Mouse (Mus musculus) stomach, embryonic 15.5 days (tissue): ENCODE results near the gene Serpina9. TPM values are rescaled to one million over a fixed set of nuclear protein-coding genes. Genes with fewer than 3 reads are reported as not detected.
"Not testable (repeated sequence)": the region's sequence is repeated elsewhere in the genome, so short reads cannot be mapped to it uniquely, and the experiment has no call there.

Source experiments
- ATAC-seq: fragments of 200-750 bp; cut with Nextera tagmentation; 2 replicates; pipeline ENCODE4 v1.8.0; 2017; ENCODE audit warnings: low read depth, moderate number of reproducible peaks, moderate TSS enrichment; ENCODE audit not compliant: insufficient read depth, low FRiP score
- H3K27ac ChIP-seq: fragments of 300-500 bp; sonication (generic); 2 replicates; pipeline ENCODE4 v1.5.1; 2015; ENCODE audit warnings: mild to moderate bottlenecking, inconsistent platforms
- H3K27me3 ChIP-seq: fragments of 300-500 bp; sonication (generic); replicated peaks from 2 replicates; pipeline ENCODE4 v1.6.1; 2015; ENCODE audit warnings: inconsistent platforms
- H3K36me3 ChIP-seq: fragments of 300-500 bp; sonication (generic); 2 replicates; pipeline ENCODE4 v1.6.1; 2015; ENCODE audit warnings: inconsistent platforms
- H3K4me1 ChIP-seq: fragments of 300-500 bp; sonication (generic); 2 replicates; pipeline ENCODE4 v1.6.1; 2015; ENCODE audit warnings: inconsistent platforms
- H3K4me2 ChIP-seq: fragments of 300-500 bp; sonication (generic); 2 replicates; pipeline ENCODE4 v1.6.1; 2015; ENCODE audit warnings: mild to moderate bottlenecking, inconsistent platforms
- H3K4me3 ChIP-seq: fragments of 300-500 bp; sonication (generic); replicated peaks from 2 replicates; pipeline ENCODE4 v1.5.1; 2015; ENCODE audit warnings: inconsistent platforms
- H3K9ac ChIP-seq: fragments of 300-500 bp; sonication (generic); 2 replicates; pipeline ENCODE4 v1.6.1; 2015; ENCODE audit warnings: inconsistent platforms
- H3K9me3 ChIP-seq: fragments of 300-500 bp; sonication (generic); 2 replicates; pipeline ENCODE4 v1.6.1; 2016; ENCODE audit warnings: inconsistent platforms
- WGBS: fragments of 180-500 bp; shearing (Covaris S2); methylation state at CpG from one replicate; pipeline ENCODE4 v1.1.7; 2015; 5-methylcytosine and 5-hydroxymethylcytosine counted together
- polyA plus RNA-seq: library from polyadenylated mRNA; unstranded; fragments of >200 nt; fragmentation: Nextera tagmentation; extraction: Ambion mirVana; gene quantifications from 2 replicates; pipeline ENCODE4 v1.2.1, GENCODE M21; 2015

The Serpina9 gene
- polyA plus RNA-seq, 1 experiment from 2014 or later, result not detected

DNA sequence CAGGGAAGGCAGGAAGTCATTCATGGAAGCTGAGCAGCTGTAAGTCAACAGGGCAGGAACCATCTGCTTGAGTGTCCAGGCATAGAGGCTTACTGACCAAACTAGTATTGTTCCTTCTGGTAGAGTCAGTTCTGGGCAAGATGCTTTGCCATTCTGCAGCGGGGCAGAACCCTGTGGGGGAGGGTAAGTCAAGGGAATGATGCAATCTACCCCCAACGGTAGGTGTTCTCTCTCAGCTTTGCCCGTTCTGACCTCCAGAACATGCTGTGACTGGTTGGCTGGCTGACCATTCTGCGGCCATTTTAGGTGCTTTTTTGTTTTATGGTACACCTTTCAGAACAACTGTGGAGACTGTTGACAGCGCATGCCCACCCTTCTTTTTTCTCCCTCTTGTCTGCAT is 51.2 kb downstream of the Serpina9 start:
- Histone ChIP-seq H3K4me2 (no peak overlapping the region), H3K4me1 (no peaks in the 10 kb centered on the region), H3K4me3 (no peak overlapping the region), H3K27ac (no peak overlapping the region), H3K9me3 (no peaks in the 10 kb centered on the region), H3K9ac (no peak overlapping the region), H3K36me3 (no peaks in the 10 kb centered on the region), H3K27me3 (no peaks in the 10 kb centered on the region)
- WGBS, result 82% methylated on average over 5 of the region's 5 CpGs
- no peak for ATAC-seq

DNA sequence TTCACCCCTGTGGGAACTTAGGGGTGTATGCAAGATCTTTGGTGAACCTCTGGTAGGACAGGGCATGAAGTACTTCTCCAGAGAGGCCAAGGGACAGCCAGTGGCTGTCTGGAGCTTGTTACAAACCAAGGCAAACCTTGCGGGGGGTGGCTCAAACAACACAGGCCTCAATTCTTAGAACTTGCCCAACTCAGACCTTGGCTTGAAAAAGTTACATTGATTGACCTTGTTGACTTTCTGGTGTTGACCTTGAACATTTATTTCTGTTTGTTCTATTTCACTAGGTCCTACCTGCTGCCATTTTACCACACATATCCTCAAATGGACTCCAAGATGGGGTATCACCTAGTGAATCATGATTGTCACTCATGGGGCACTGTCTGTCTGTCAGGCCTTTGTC is 51.8 kb downstream of the Serpina9 start:
- no peaks in the 10 kb centered on the region for H3K9me3 ChIP-seq
- no peak overlapping the region for H3K27ac ChIP-seq
- no peak overlapping the region for H3K4me3 ChIP-seq
- no peaks in the 10 kb centered on the region for H3K4me1 ChIP-seq
- ATAC-seq, result no peak
- H3K36me3 ChIP-seq, result no peaks in the 10 kb centered on the region
- no peaks in the 10 kb centered on the region for H3K27me3 ChIP-seq
- H3K4me2 ChIP-seq, result no peak overlapping the region
- 90% methylated on average over 1 of the region's 1 CpGs for whole genome bisulfite sequencing
- no peak overlapping the region for H3K9ac ChIP-seq

- H3K4me2 ChIP-seq, result no peak within 1 kb of the TSS
- WGBS, result 79% methylated on average over 3 of the region's 3 CpGs
- no peaks in the 10 kb centered on the region for H3K27me3 ChIP-seq
- no peak within 1 kb of the TSS for H3K4me3 ChIP-seq
- no peaks in the 10 kb centered on the region for H3K4me1 ChIP-seq
- H3K36me3 ChIP-seq, result no peaks in the 10 kb centered on the region
- H3K9me3 ChIP-seq, result no peaks in the 10 kb centered on the region
- no peak within 1 kb of the TSS for H3K9ac ChIP-seq
- no peak for ATAC-seq
- no peak within 1 kb of the TSS for H3K27ac ChIP-seq
Observed at GRCm38 (mm10) chr12:103958798-103959197, 54.8 kb downstream of the Serpina9 start, which contains the start of gene Serpina1e. TSS of gene Serpina1e (minus strand) at chr12:103958975.

GRCm38 (mm10) chr12:103956555-103956954 is 57.0 kb downstream of the Serpina9 start:
- H3K9ac ChIP-seq, H3K4me1 ChIP-seq, H3K9me3 ChIP-seq, H3K36me3 ChIP-seq, H3K4me2 ChIP-seq, ATAC-seq, H3K27ac ChIP-seq, H3K27me3 ChIP-seq, H3K4me3 ChIP-seq: not testable (repeated sequence)
- WGBS, result 48% methylated on average over 2 of the region's 2 CpGs

DNA sequence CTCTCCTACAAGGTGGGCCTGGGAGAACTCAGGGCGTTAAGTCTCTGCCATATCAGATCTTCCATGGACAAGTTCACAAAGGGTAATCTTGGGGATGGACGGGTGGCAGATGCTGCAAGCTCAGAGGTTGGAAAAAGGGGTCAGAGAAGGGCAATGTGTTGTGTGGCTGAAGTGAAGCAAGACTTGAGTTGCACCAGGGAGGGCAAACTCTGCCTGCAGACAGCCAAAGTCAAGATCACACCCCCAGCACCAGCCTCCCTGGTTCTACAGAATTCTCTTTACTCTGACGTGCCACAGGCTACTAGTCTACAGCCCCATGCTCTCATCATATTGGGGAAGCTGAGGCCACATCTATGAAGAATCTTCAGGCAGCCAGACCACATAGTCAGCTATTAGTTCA is 60.6 kb downstream of the Serpina9 start:
- 59% methylated on average over 3 of the region's 3 CpGs for WGBS
- not testable (repeated sequence) for H3K4me1 ChIP-seq, H3K9ac ChIP-seq, H3K4me2 ChIP-seq, H3K36me3 ChIP-seq, H3K9me3 ChIP-seq, H3K4me3 ChIP-seq, ATAC-seq, H3K27ac ChIP-seq, H3K27me3 ChIP-seq

- WGBS, result 84% methylated on average over 4 of the region's 4 CpGs
- no peak for ATAC-seq
Observed at GRCm38 (mm10) chr12:103946243-103946642, 67.3 kb downstream of the Serpina9 start.

More at GRCm38 (mm10) chr12:103946243-103946642, 67.3 kb downstream of the Serpina9 start:
- Histone ChIP-seq H3K4me3 (no peak overlapping the region), H3K4me2 (no peak overlapping the region), H3K4me1 (no peaks in the 10 kb centered on the region), H3K36me3 (no peaks in the 10 kb centered on the region), H3K9me3 (no peaks in the 10 kb centered on the region), H3K27ac (no peak overlapping the region), H3K9ac (no peak overlapping the region), H3K27me3 (no peaks in the 10 kb centered on the region)

Other genes starting within 250 kb of the Serpina9 start
- 8.4 and 20.8 TPM in 2 replicates for gene Serpina1d, start 240.2 kb downstream of the Serpina9 start, polyA plus RNA-seq
- gene Serpina1b, start 183.4 kb downstream of the Serpina9 start, polyA plus RNA-seq, result 32.1 and 70.2 TPM in 2 replicates
- 19.0 and 49.1 TPM in 2 replicates for gene Serpina1a, start 150.2 kb downstream of the Serpina9 start, polyA plus RNA-seq
- gene Serpina1c, start 108.9 kb downstream of the Serpina9 start, polyA plus RNA-seq, result 24.9 and 26.7 TPM in 2 replicates
- gene Serpina1e, start 54.8 kb downstream of the Serpina9 start, polyA plus RNA-seq, result 11.8 and 20.6 TPM in 2 replicates
- 0.21 and 0.87 TPM in 2 replicates for gene Serpina11, start 23.8 kb downstream of the Serpina9 start, polyA plus RNA-seq
- not detected in 2 replicates for gene Serpina12, start 30.7 kb upstream of the Serpina9 start, polyA plus RNA-seq
- gene Serpina5, start 87.4 kb upstream of the Serpina9 start, polyA plus RNA-seq, result 0.05 TPM in 1 of 2 replicates, not detected in the other
- not detected in 2 replicates for gene Serpina3a, start 99.0 kb upstream of the Serpina9 start, polyA plus RNA-seq
- gene Serpina3b, start 114.2 kb upstream of the Serpina9 start, polyA plus RNA-seq, result not detected in 2 replicates
- gene Serpina3c, start 140.1 kb upstream of the Serpina9 start, polyA plus RNA-seq, result not detected in 2 replicates
- 0.12 and 0.22 TPM in 2 replicates for gene Serpina3f, start 200.8 kb upstream of the Serpina9 start, polyA plus RNA-seq
- 2.0 and 3.2 TPM in 2 replicates for gene Serpina3g, start 222.5 kb upstream of the Serpina9 start, polyA plus RNA-seq
- gene Serpina3i, start 249.4 kb upstream of the Serpina9 start, polyA plus RNA-seq, result 0.12 TPM in 1 of 2 replicates, not detected in the other